Mouse (Mus musculus): ENCODE data around the gene Phactr2.

Gene Phactr2

GRCm38 (mm10) chr10:13275152-13275551, 199.1 kb downstream of the Phactr2 start:
- no peak for DNase-seq (ENCODE audit: low read depth, low spot score)

- no peak for DNase-seq (ENCODE audit: low read depth, low spot score)
These were observed 199.5 kb downstream of the Phactr2 start for GRCm38 (mm10) chr10:13274699-13275098.

GRCm38 (mm10) chr10:13273756-13274155, 200.5 kb downstream of the Phactr2 start:
- DNase-seq (ENCODE audit: low read depth, low spot score), result no peak

GRCm38 (mm10) chr10:13271716-13272115, 202.5 kb downstream of the Phactr2 start:
- DNase-seq (ENCODE audit: low read depth, low spot score), result no peak

GRCm38 (mm10) chr10:13271099-13271498, 203.1 kb downstream of the Phactr2 start:
- no peak for DNase-seq (ENCODE audit: low read depth, low spot score)

GRCm38 (mm10) chr10:13270270-13270669, 203.9 kb downstream of the Phactr2 start:
- no peak for DNase-seq (ENCODE audit: low read depth, low spot score)

GRCm38 (mm10) chr10:13259251-13259650, 215.0 kb downstream of the Phactr2 start:
- DNase-seq (ENCODE audit: low read depth, low spot score), result no peak

- no peak for DNase-seq (ENCODE audit: low read depth, low spot score)
These were observed 218.0 kb downstream of the Phactr2 start for GRCm38 (mm10) chr10:13256196-13256595.

GRCm38 (mm10) chr10:13250280-13250679, 223.9 kb downstream of the Phactr2 start:
- no peak for DNase-seq (ENCODE audit: low read depth, low spot score)

GRCm38 (mm10) chr10:13249126-13249525, 225.1 kb downstream of the Phactr2 start:
- no peak for DNase-seq (ENCODE audit: low read depth, low spot score)

GRCm38 (mm10) chr10:13245714-13246113, 228.5 kb downstream of the Phactr2 start:
- DNase-seq (ENCODE audit: low read depth, low spot score), result no peak

GRCm38 (mm10) chr10:13244192-13244591, 230.0 kb downstream of the Phactr2 start:
- DNase-seq (ENCODE audit: low read depth, low spot score), result no peak

- no peak for DNase-seq (ENCODE audit: low read depth, low spot score)
These were observed 233.8 kb downstream of the Phactr2 start for GRCm38 (mm10) chr10:13240431-13240830.

GRCm38 (mm10) chr10:13238188-13238587, 236.0 kb downstream of the Phactr2 start:
- DNase-seq (ENCODE audit: low read depth, low spot score), result no peak

- no peak for DNase-seq (ENCODE audit: low read depth, low spot score)
These were observed 237.3 kb downstream of the Phactr2 start for GRCm38 (mm10) chr10:13236866-13237265.

GRCm38 (mm10) chr10:13234503-13234902, 239.7 kb downstream of the Phactr2 start:
- DNase-seq (ENCODE audit: low read depth, low spot score), result no peak

- no peak for DNase-seq (ENCODE audit: low read depth, low spot score)
These were observed 240.3 kb downstream of the Phactr2 start for GRCm38 (mm10) chr10:13233941-13234340.

GRCm38 (mm10) chr10:13233143-13233622, 241.0 kb downstream of the Phactr2 start:
- no peak for DNase-seq (ENCODE audit: low read depth, low spot score)

GRCm38 (mm10) chr10:13232443-13233142, 241.6 kb downstream of the Phactr2 start:
- no peak for DNase-seq (ENCODE audit: low read depth, low spot score)

- DNase-seq (ENCODE audit: low read depth, low spot score), result no peak
These were observed 243.5 kb downstream of the Phactr2 start for GRCm38 (mm10) chr10:13230716-13231115.

GRCm38 (mm10) chr10:13225377-13226063, 248.7 kb downstream of the Phactr2 start:
- DNase-seq (ENCODE audit: low read depth, low spot score), result no peak

- no peak for DNase-seq (ENCODE audit: low read depth, low spot score)
These were observed 252.1 kb downstream of the Phactr2 start for GRCm38 (mm10) chr10:13222135-13222534.

- DNase-seq (ENCODE audit: low read depth, low spot score), result no peak
These were observed 254.2 kb downstream of the Phactr2 start for GRCm38 (mm10) chr10:13220061-13220460.
